Mouse (Mus musculus) forelimb bud, embryonic 11.5 days (tissue): ENCODE measurements around the gene Rwdd4a.

Source experiments
- DNase-seq: peaks from one replicate; pipeline ENCODE4 v3.0.0-alpha.2; 2012; ENCODE audit warnings: low read depth, low spot score

Rwdd4a gene

DNA sequence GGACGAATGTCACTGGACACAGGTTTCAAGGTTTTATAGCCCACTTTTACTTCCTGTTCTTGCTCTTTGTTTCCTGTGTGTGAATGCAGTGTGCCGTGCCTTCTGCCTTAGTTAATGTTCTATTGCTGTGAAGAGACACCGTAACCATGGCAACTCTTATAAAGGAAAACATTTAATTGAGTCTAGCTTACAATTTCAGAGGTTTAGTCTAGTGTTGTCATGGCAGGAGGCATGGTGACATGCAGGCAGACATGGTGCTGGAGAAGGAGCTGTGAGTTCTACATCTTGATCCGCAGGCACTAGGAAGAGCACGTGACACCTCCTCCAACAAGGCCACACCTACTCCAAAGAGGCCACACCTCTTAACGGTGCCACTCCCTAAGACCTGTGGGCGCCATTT, 48.0 kb downstream of the Rwdd4a start:
- DNase-seq, result no peak

- no peak for DNase-seq
Measured at GRCm38 (mm10) chr8:47588616-47589015, 55.2 kb downstream of the Rwdd4a start.

DNA sequence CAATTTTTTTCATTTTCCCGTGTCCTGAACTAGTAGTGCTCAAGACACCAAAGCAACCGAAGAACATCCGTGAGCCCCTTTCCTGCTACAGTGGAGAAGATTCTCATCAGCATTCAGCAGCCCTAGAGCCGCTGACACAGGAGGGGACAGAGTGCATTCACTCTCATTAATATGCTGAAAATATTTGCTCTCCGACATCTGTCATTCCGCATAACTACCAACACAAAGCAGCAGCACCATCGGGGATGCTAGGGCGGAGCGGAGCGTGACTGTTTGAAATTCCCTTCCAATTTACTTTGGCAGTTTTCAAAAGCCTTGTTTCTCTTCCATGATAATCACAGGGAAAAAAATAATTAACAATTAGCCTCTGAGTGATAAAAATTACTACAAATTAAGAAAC, 56.9 kb downstream of the Rwdd4a start:
- DNase-seq, result no peak

GRCm38 (mm10) chr8:47600664-47601063, 67.2 kb downstream of the Rwdd4a start:
- no peak for DNase-seq
